Mouse (Mus musculus): ENCODE measurements around the gene Mfn1.

Mfn1 gene

GRCm38 (mm10) chr3:32611606-32612170, 82.4 kb downstream of the Mfn1 start:
- DNase-seq, result peak in 1 of 2 experiments; percentile 38

GRCm38 (mm10) chr3:32614786-32615185, 85.5 kb downstream of the Mfn1 start:
- no peak for DNase-seq

GRCm38 (mm10) chr3:32615376-32615775, 86.1 kb downstream of the Mfn1 start:
- no peak for DNase-seq

- no peak for DNase-seq
These were observed 86.7 kb downstream of the Mfn1 start for GRCm38 (mm10) chr3:32616006-32616330.

- DNase-seq, result peak; percentile 27 to 70
These were observed 87.2 kb downstream of the Mfn1 start, which contains the start of gene Gnb4 for GRCm38 (mm10) chr3:32616331-32617052. Gene Gnb4, minus strand, starts transcription at chr3:32616585.

- no peak for DNase-seq
These were observed 87.9 kb downstream of the Mfn1 start for GRCm38 (mm10) chr3:32617053-32617642.

- no peak for DNase-seq
These were observed 92.4 kb downstream of the Mfn1 start for GRCm38 (mm10) chr3:32621658-32622057.

GRCm38 (mm10) chr3:32622106-32622505, 92.8 kb downstream of the Mfn1 start:
- no peak for DNase-seq

GRCm38 (mm10) chr3:32628141-32628540, 98.9 kb downstream of the Mfn1 start:
- DNase-seq, result no peak
